Mouse (Mus musculus): ENCODE data around the gene Gfer.
"Not testable (repeated sequence)": the region's sequence is repeated elsewhere in the genome, so short reads cannot be mapped to it uniquely, and the experiment has no call there.

DNA sequence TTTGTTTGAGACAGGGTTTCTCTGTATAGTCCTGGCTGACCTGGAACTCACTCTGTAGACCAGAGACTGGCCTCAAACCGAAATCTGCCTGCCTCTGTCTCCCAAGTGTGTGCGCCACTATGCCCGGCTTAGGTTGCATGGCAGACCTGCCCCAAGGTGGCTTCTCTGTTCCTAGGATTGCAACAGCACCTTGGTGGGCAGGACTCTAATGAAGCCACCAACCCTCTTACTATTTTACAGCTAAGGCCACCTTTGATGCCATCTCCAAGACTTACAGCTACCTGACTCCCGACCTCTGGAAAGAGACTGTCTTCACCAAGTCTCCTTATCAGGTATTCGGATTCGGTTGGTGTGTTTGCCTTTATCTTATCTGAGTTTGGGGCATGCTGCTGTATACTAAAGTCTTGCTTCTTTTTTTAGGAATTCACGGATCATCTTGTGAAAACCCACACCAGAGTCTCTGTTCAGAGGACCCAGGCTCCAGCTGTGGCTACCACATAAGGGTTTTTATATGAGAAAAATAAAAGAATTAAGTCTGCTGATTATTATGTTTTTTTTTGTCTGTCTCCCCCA lies 25.5 kb upstream of the Gfer start:
- TF ChIP-seq CTCF (IDR thresholded peaks at IDR 0.05; ENCODE audit: low read depth, low read length); GATA1 (IDR thresholded peaks at IDR 0.05; ENCODE audit: borderline replicate concordance, low read length); TAL1 (conservative IDR thresholded peaks at IDR 0.05; ENCODE audit: low read depth, low read length); GATA2 (IDR thresholded peaks at IDR 0.05; ENCODE audit: borderline replicate concordance, low read depth, low read length): not testable (repeated sequence)
